Mouse (Mus musculus) myocyte (in vitro differentiated cells): ENCODE measurements around the gene Rpp21.

Experiments used
- E2F4 ChIP-seq: IDR thresholded peaks from one replicate; pipeline ENCODE4 v1.6.1; 2011; ENCODE audit warnings: mild to moderate bottlenecking, control low read depth, moderate library complexity; ENCODE audit not compliant: insufficient read depth
- REST ChIP-seq: IDR thresholded peaks from one replicate; pipeline ENCODE4 v1.6.1; 2011; ENCODE audit warnings: mild to moderate bottlenecking, control low read depth, moderate library complexity; ENCODE audit not compliant: insufficient read depth, insufficient read length

GRCm38 (mm10) chr17:36233572-36233971 lies 24.3 kb downstream of the Rpp21 start:
- TF ChIP-seq E2F4 (no peak), REST (no peak)
